Mouse (Mus musculus) left cerebral cortex, postnatal 25 days (tissue): Measurements from ENCODE around the gene Ldlrad3. TPM values are rescaled to one million over a fixed set of nuclear protein-coding genes. Genes with fewer than 3 reads are reported as not detected.

Experiments used
- DNase-seq, 2 experiments: peaks; one replicate each; pipeline ENCODE4 v3.0.0; 2022; ENCODE audit warnings: low spot score in 2 of 2, mixed read lengths in 1 of 2
- intact Hi-C: fragments of 180-260 bp; cut with DNase I; formaldehyde crosslinking; loops from one replicate; pipeline ENCODE4 v1.15.1; 2025
- total RNA-seq, 2 experiments: library from RNA; stranded (reverse); gene quantifications; 2 replicates each; pipeline ENCODE4 v1.2.3; 2021

Ldlrad3 gene
- total RNA-seq, 2 experiments from 2014 or later, result 8.1 to 8.6 TPM

DNA sequence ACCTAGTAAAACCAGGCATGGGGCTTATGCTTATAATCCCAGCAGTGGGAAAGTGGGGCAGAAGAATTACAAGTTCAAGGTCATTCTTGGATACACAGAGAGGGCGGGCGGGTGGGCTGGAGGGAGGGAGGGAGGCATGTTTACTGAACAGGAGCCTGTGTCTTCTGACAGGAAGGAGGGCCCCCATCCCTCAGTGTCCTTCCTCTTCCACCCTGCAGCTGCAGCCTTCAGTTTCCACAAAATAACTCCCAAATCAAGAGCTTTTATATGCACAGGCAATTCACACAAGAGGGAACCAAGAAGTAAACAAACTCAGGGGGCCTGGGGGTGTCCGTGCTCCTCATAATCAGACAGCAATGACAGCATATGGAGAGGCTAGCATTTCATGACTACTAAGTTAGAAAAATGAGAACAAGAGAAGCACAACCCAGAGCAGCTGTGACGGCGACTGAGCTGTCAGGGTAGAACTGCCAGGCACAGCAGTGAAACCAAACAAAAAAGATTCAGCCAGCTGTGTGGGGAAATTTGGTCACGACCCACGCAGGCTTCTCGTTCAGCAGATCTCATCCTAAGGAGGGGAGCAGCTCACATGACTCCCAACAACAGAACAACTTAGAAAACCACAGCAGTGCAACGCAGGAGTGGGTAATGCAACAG lies 129.0 kb downstream of the Ldlrad3 start:
- peak; percentile 46 to 76 for DNase-seq

GRCm38 (mm10) chr2:102056144-102056543 lies 130.0 kb downstream of the Ldlrad3 start:
- DNase-seq, result no peak
- intact Hi-C loops, result no loop called here

More for the DNA sequence above, 129.0 kb downstream of the Ldlrad3 start:
- intact Hi-C loops, result no loop called here

GRCm38 (mm10) chr2:102052951-102053660 lies 133.1 kb downstream of the Ldlrad3 start:
- DNase-seq, result peak; percentile 63 to 92
- intact Hi-C loops, result no loop called here

DNA sequence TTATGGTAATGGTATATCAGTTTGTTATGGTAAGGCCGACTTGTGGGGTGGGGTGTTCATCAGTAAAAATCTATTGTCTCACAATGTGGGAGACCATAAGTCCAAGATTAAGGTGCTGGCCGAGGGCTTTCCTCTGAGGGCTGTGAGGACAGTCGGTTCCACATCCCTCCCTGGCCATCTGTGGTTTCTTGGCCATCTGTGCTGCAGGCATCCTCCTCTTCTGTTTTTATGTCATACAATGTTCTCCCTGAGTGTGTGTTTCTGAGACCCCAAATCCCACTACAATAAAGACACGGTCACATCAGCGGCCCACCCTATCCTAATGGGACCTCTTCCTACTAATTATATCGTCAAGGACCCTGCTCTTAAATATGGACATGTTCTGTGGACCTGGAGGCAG lies 133.8 kb downstream of the Ldlrad3 start:
- intact Hi-C loops, result no loop called here
- DNase-seq, result peak in 1 of 2 experiments; percentile 67

- DNase-seq, result peak in 1 of 2 experiments; percentile 53
- intact Hi-C loops, result no loop called here
Observed at GRCm38 (mm10) chr2:102049866-102050550, 136.2 kb downstream of the Ldlrad3 start.

GRCm38 (mm10) chr2:102048296-102049175 lies 137.6 kb downstream of the Ldlrad3 start:
- no peak for DNase-seq
- intact Hi-C loops, result no loop called here

DNA sequence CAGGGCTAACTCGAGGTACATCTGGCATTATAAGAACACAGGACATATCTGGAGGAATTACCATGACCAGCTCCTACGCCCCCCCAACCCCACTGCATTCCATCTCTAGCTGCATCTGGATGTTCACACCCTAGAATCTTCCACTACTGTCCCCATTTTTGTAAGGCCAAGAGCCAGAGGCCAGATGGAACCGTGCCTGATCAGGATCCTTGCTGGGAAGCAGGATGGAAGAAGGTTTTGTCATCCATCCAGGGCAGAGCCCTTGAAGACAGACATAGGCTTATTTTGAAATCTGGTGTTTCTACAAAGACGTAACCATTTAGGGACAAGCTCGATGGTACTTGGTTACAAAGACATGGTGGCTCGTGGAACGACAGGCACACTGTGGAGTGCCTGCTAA lies 139.7 kb downstream of the Ldlrad3 start:
- intact Hi-C loops, result no loop called here
- DNase-seq, result no peak

DNA sequence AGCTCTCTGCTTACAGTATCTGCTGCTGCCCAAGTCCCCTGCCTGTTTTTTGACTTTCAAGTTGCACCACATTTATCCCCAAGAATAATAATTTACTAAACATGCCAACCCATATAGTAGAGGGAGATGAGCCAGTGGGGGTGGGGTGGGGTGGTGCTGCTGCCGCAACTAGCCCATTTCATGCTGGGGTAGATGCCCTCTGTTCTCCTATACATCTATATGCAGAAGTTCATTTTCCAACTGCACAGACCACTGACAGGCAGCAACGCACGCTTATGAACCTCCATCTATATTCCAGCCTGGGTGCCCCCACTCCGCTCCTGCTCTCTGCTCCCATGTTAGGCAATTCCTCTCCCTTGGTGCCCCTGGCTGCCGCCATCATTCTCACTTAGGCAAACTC lies 145.7 kb downstream of the Ldlrad3 start:
- DNase-seq, result no peak

GRCm38 (mm10) chr2:102040011-102040410 lies 146.2 kb downstream of the Ldlrad3 start:
- intact Hi-C loops, result no loop called here
- DNase-seq, result no peak

More for the DNA sequence above, 145.7 kb downstream of the Ldlrad3 start:
- intact Hi-C loops, result no loop called here

GRCm38 (mm10) chr2:102038895-102039667 lies 147.1 kb downstream of the Ldlrad3 start:
- no peak for DNase-seq
- intact Hi-C loops, result no loop called here

- intact Hi-C loops, result no loop called here
- DNase-seq, result peak; percentile 57 to 92
Observed at GRCm38 (mm10) chr2:102038229-102038894, 147.8 kb downstream of the Ldlrad3 start.

DNA sequence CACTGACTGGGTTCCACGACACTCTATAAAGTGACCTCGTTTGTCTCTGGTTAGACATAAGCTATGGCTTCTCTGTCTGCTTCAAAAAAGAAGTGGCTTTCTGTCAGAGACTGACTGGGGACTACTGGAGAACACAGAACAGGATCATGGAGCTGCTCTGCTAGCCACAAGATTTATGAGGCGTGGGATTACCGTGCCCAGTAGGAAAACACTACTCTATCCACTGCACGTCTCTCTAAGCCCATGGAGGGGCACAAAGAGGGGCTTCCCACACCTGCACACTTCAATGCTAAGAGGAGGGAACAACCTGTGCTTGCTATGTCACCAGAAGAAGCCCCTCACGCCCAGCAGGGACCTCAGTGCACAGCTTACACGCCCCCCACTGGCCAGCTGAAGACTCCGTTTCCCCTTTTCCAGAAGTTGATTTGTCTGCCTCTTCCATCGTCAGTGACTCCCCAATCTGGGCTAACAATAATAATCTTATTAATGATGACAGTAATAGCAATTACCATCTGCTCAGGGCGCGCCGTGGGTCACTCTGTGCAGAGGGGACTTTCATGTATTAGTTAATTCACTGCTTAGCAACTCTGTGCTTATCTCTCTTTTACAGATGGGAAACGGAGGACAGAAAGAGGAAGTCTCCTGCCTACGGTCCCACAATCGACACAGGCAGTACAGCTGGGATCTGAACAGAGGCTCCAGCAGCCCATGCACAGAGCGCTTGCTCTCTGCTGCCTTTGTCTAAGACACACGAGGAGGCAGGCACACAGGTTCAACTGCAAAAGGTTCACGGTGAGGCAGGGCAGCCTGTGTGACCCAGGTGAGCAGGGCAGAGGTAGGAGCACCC lies 149.3 kb downstream of the Ldlrad3 start:
- DNase-seq, result no peak
- intact Hi-C loops, result no loop called here

GRCm38 (mm10) chr2:102034513-102034879 lies 151.7 kb downstream of the Ldlrad3 start:
- no peak for DNase-seq
- intact Hi-C loops, result no loop called here

DNA sequence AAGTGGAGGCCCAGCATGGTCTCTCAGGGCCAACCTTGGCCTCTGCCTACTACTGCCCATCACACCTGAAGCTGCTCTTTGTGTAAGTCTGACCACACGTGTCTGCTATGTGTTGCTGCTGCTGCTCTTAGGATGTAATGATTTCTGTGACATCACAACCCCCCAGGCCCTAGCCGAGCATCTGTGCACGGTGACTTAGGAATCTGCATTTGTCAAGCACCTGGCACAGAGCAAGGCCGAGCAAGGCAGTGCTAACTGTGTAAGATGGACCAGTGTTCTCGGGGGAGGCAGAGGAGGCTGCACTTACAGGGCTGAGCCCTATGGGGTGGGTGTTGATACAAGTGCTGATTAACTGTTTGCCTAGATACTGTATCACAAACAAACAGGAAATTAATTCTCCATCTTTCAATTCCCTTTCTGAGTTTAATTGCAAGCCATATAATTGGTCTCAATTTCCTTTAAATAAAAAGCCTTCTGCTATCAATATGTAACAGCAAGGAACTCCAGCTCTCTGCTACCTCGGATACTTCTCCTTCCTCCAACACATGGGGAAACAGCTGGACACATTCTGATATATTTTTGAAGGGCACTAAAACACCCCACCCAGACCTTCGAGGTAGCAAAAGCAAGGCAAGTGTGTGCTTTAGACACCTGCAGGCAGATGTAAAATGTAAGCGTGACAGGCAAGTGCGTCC lies 152.2 kb downstream of the Ldlrad3 start:
- intact Hi-C loops, result loop anchor here (1.0 to 2.0 kb wide), 3 partner anchors 31 to 127 kb away; no protein-coding TSS in a partner anchor
- no peak for DNase-seq

GRCm38 (mm10) chr2:102032713-102033343 lies 153.4 kb downstream of the Ldlrad3 start:
- intact Hi-C loops, result loop anchor here (1.0 to 2.0 kb wide), 3 partner anchors 30 to 126 kb away; no protein-coding TSS in a partner anchor
- peak; percentile 74 to 91 for DNase-seq

DNA sequence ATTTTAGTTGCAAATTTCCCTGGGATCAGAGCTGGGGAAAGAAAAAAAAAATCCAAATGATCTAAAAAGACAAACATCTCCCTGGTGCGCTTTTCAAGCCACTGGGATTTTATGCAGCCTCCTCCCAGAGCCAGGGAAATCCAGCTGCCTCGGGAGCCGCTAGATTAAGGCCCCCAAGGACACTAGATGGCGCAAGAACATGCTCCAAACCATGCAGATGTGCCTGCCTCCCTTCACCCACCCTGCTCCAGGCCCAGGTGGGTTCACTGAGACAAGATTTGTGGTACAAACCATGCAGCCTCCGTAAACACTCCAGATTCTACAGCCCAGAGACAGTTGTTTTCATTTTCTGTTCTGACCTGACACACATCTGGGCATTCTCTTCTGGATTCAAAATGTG lies 155.5 kb downstream of the Ldlrad3 start:
- peak; percentile 67 to 79 for DNase-seq
- intact Hi-C loops, result loop anchor here (2.0 kb wide), 1 partner anchor 422 kb away; the partner anchor contains the start of gene Fjx1
